Mouse (Mus musculus): ENCODE results near the gene Cfhr2. TPM values are rescaled to one million over a fixed set of nuclear protein-coding genes. Genes with fewer than 3 reads are reported as not detected.

The Cfhr2 gene
- 2,663 TPM for polyA plus RNA-seq (2014; fragmentation: Illumina TruSeq; extraction: RNeasy Lipid Tissue Mini Kit (QIAGEN cat#74804); ENCODE audit: low read depth, low replicate concordance)

GRCm38 (mm10) chr1:139858548-139858947, at the start of gene Cfhr2:
Gene Cfhr2 (minus strand): TSS chr1:139858702.

GRCm38 (mm10) chr1:139781143-139781542, 77.4 kb downstream of the Cfhr2 start, which contains the start of gene Gm4788:
Gene Gm4788 (minus strand): TSS chr1:139781243.

Other genes starting within 250 kb of the Cfhr2 start
- 536 TPM for gene Gm4788, start 77.5 kb downstream of the Cfhr2 start, polyA plus RNA-seq (2014; fragmentation: Illumina TruSeq; extraction: RNeasy Lipid Tissue Mini Kit (QIAGEN cat#74804); ENCODE audit: low read depth, low replicate concordance)